Mouse (Mus musculus): ENCODE results near the gene Taldo1. TPM values are rescaled to one million over a fixed set of nuclear protein-coding genes. Genes with fewer than 3 reads are reported as not detected.

Taldo1 gene
- polyA plus RNA-seq, 1 experiment from 2014 or later = 397 TPM

- Histone ChIP-seq H3K36me3 (replicated peaks) (no peaks in the 10 kb centered on the region), H3K4me2 (no peak overlapping the region), H3K4me3 (replicated peaks) (no peak overlapping the region), H3K27me3 (peaks cover 59% of the 10 kb centered on the region), H3K27ac (no peak overlapping the region), H3K9ac (no peak overlapping the region), H3K9me3 (no peaks in the 10 kb centered on the region), H3K4me1 (no peaks in the 10 kb centered on the region; the same call in 1 of the 2 replicates)
- WGBS = 86% methylated on average over 5 of the region's 5 CpGs
- no peak for ATAC-seq (ENCODE audit: low FRiP score)
Measured at GRCm38 (mm10) chr7:141364349-141365048, 27.5 kb upstream of the Taldo1 start.

GRCm38 (mm10) chr7:141365049-141365445 lies 27.0 kb upstream of the Taldo1 start:
- H3K36me3 ChIP-seq (replicated peaks) = no peaks in the 10 kb centered on the region
- WGBS = 64% methylated on average over 3 of the region's 3 CpGs
- H3K9ac ChIP-seq = no peak overlapping the region
- H3K4me1 ChIP-seq = no peaks in the 10 kb centered on the region; the same call in 1 of the 2 replicates
- H3K27ac ChIP-seq = no peak overlapping the region
- H3K4me2 ChIP-seq = no peak overlapping the region
- no peak overlapping the region for H3K4me3 ChIP-seq (replicated peaks)
- peaks cover 56% of the 10 kb centered on the region for H3K27me3 ChIP-seq
- no peak for ATAC-seq (ENCODE audit: low FRiP score)
- H3K9me3 ChIP-seq = no peaks in the 10 kb centered on the region

GRCm38 (mm10) chr7:141367358-141367757 lies 24.6 kb upstream of the Taldo1 start:
- Histone ChIP-seq H3K4me1 (no peaks in the 10 kb centered on the region), H3K4me2 (no peak overlapping the region), H3K36me3 (replicated peaks) (no peaks in the 10 kb centered on the region), H3K9ac (no peak overlapping the region), H3K27ac (no peak overlapping the region), H3K4me3 (replicated peaks) (no peak overlapping the region), H3K9me3 (no peaks in the 10 kb centered on the region), H3K27me3 (peaks cover 33% of the 10 kb centered on the region)
- no peak for ATAC-seq (ENCODE audit: low FRiP score)
- 84% methylated on average over 4 of the region's 4 CpGs for WGBS

GRCm38 (mm10) chr7:141369918-141370317 lies 22.1 kb upstream of the Taldo1 start:
- no peaks in the 10 kb centered on the region for H3K36me3 ChIP-seq (replicated peaks)
- 0 out of 2 replicates have a peak, but pooled peaks cover 15% of the 10 kb centered on the region for H3K27me3 ChIP-seq
- ATAC-seq (ENCODE audit: low FRiP score) = no peak
- no peak overlapping the region for H3K9ac ChIP-seq
- peaks cover 7% of the 10 kb centered on the region; the same call in 1 of the 2 replicates for H3K4me1 ChIP-seq
- WGBS = 63% methylated on average over 5 of the region's 5 CpGs
- H3K4me3 ChIP-seq (replicated peaks) = no peak overlapping the region
- no peak overlapping the region for H3K27ac ChIP-seq
- H3K4me2 ChIP-seq = no peak overlapping the region
- H3K9me3 ChIP-seq = no peaks in the 10 kb centered on the region

- no peaks in the 10 kb centered on the region for H3K36me3 ChIP-seq (replicated peaks)
- ATAC-seq (ENCODE audit: low FRiP score) = no peak
- 86% methylated on average over 6 of the region's 6 CpGs for WGBS
- no peak overlapping the region for H3K9ac ChIP-seq
- H3K27ac ChIP-seq = no peak overlapping the region
- no peaks in the 10 kb centered on the region for H3K27me3 ChIP-seq
- H3K4me2 ChIP-seq = no peak overlapping the region
- peaks cover 7% of the 10 kb centered on the region; the same call in 1 of the 2 replicates for H3K4me1 ChIP-seq
- H3K9me3 ChIP-seq = no peaks in the 10 kb centered on the region
- H3K4me3 ChIP-seq (replicated peaks) = no peak overlapping the region
Measured at GRCm38 (mm10) chr7:141371942-141372595, 19.9 kb upstream of the Taldo1 start.

- H3K4me2 ChIP-seq = no peak overlapping the region
- H3K9me3 ChIP-seq = no peaks in the 10 kb centered on the region
- H3K27ac ChIP-seq = no peak overlapping the region
- H3K36me3 ChIP-seq (replicated peaks) = no peaks in the 10 kb centered on the region
- no peak for ATAC-seq (ENCODE audit: low FRiP score)
- no peak overlapping the region for H3K9ac ChIP-seq
- H3K4me1 ChIP-seq = peaks cover 7% of the 10 kb centered on the region; the same call in 1 of the 2 replicates
- WGBS = 17% methylated on average over 6 of the region's 6 CpGs
- H3K4me3 ChIP-seq (replicated peaks) = no peak overlapping the region
- H3K27me3 ChIP-seq = no peaks in the 10 kb centered on the region
Measured at GRCm38 (mm10) chr7:141373611-141374010, 18.4 kb upstream of the Taldo1 start.

- H3K4me2 ChIP-seq = no peak overlapping the region
- no peak overlapping the region for H3K4me3 ChIP-seq (replicated peaks)
- peaks cover 7% of the 10 kb centered on the region; the same call in 1 of the 2 replicates for H3K4me1 ChIP-seq
- ATAC-seq (ENCODE audit: low FRiP score) = no peak
- H3K27ac ChIP-seq = no peak overlapping the region
- no peak overlapping the region for H3K9ac ChIP-seq
- no peaks in the 10 kb centered on the region for H3K9me3 ChIP-seq
- no peaks in the 10 kb centered on the region for H3K27me3 ChIP-seq
- H3K36me3 ChIP-seq (replicated peaks) = no peaks in the 10 kb centered on the region
Measured at GRCm38 (mm10) chr7:141374399-141374798, 17.6 kb upstream of the Taldo1 start.

- H3K4me2 ChIP-seq = no peak overlapping the region
- no peak for ATAC-seq (ENCODE audit: low FRiP score)
- H3K36me3 ChIP-seq (replicated peaks) = no peaks in the 10 kb centered on the region
- H3K27ac ChIP-seq = no peak overlapping the region
- no peak overlapping the region for H3K9ac ChIP-seq
- H3K9me3 ChIP-seq = no peaks in the 10 kb centered on the region
- peaks cover 8% of the 10 kb centered on the region; the same call in 1 of the 2 replicates for H3K27me3 ChIP-seq
- H3K4me1 ChIP-seq = no peaks in the 10 kb centered on the region
- no peak overlapping the region for H3K4me3 ChIP-seq (replicated peaks)
- 78% methylated on average over 4 of the region's 4 CpGs for WGBS
Measured at GRCm38 (mm10) chr7:141379584-141379983, 12.4 kb upstream of the Taldo1 start.

GRCm38 (mm10) chr7:141381068-141381835 lies 10.7 kb upstream of the Taldo1 start:
- H3K27me3 ChIP-seq = peaks cover 14% of the 10 kb centered on the region; the same call in 1 of the 2 replicates
- WGBS = 76% methylated on average over 4 of the region's 4 CpGs
- no peak for ATAC-seq (ENCODE audit: low FRiP score)
- no peaks in the 10 kb centered on the region for H3K36me3 ChIP-seq (replicated peaks)
- no peak overlapping the region for H3K4me2 ChIP-seq
- no peaks in the 10 kb centered on the region for H3K9me3 ChIP-seq
- H3K4me3 ChIP-seq (replicated peaks) = no peak overlapping the region
- no peaks in the 10 kb centered on the region for H3K4me1 ChIP-seq
- H3K9ac ChIP-seq = no peak overlapping the region
- no peak overlapping the region for H3K27ac ChIP-seq

GRCm38 (mm10) chr7:141387807-141388486 lies 4.1 kb upstream of the Taldo1 start:
- no peak overlapping the region for H3K9ac ChIP-seq
- no peak overlapping the region for H3K4me2 ChIP-seq
- H3K27ac ChIP-seq = no peak overlapping the region
- no peak overlapping the region for H3K4me3 ChIP-seq (replicated peaks)
- H3K9me3 ChIP-seq = no peaks in the 10 kb centered on the region
- H3K36me3 ChIP-seq (replicated peaks) = no peaks in the 10 kb centered on the region
- 59% methylated on average over 2 of the region's 2 CpGs for whole genome bisulfite sequencing
- ATAC-seq (ENCODE audit: low FRiP score) = no peak
- peaks cover 23% of the 10 kb centered on the region for H3K27me3 ChIP-seq
- peaks cover 10% of the 10 kb centered on the region for H3K4me1 ChIP-seq

GRCm38 (mm10) chr7:141388487-141389109 lies 3.4 kb upstream of the Taldo1 start:
- no peak overlapping the region for H3K4me2 ChIP-seq
- ATAC-seq (ENCODE audit: low FRiP score) = no peak
- no peak overlapping the region for H3K9ac ChIP-seq
- peaks cover 23% of the 10 kb centered on the region for H3K27me3 ChIP-seq
- H3K27ac ChIP-seq = no peak overlapping the region
- H3K36me3 ChIP-seq (replicated peaks) = no peaks in the 10 kb centered on the region
- peaks cover 13% of the 10 kb centered on the region for H3K4me1 ChIP-seq
- 68% methylated on average over 3 of the region's 3 CpGs for WGBS
- H3K4me3 ChIP-seq (replicated peaks) = no peak overlapping the region
- no peaks in the 10 kb centered on the region for H3K9me3 ChIP-seq
